Mouse (Mus musculus) mesoderm, embryonic 11.5 days (tissue): ENCODE measurements around the gene Gm44503.
A peak's percentile ranks its signal among the peaks of the same experiment; 100 is the strongest.

ENCODE experiments used
- DNase-seq: peaks from one replicate; pipeline ENCODE4 v3.0.0-alpha.2; 2012; ENCODE audit warnings: low read depth, low spot score

Gene Gm44503

GRCm38 (mm10) chr9:72972984-72973383 is 14.3 kb downstream of the Gm44503 start:
- DNase-seq, result no peak

- DNase-seq, result no peak
These were observed 16.1 kb downstream of the Gm44503 start for GRCm38 (mm10) chr9:72974734-72975133.

- no peak for DNase-seq
These were observed 16.6 kb downstream of the Gm44503 start for GRCm38 (mm10) chr9:72975242-72975641.

DNA sequence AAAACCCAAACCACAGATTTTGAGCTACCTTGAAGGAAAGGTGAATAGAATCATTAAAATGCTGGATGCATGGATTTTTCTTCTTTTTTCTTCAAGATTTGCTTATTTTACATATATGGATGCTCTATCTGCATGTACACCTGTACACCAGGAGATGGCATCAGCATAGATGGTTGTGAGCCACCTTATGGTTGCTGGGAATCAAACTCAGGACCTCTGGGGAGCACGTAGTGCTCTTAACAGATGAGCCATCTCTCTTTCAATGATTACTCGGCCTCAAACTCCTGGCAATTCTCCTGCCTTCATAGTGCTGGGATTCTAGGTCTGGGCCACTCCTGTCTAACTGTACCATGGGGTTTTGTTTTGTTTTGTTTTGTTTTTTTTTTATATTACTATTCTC is 24.4 kb downstream of the Gm44503 start:
- no peak for DNase-seq

GRCm38 (mm10) chr9:72985250-72986220 is 26.9 kb downstream of the Gm44503 start, which contains the start of the genes Ccpg1os and Ccpg1:
TSS of gene Ccpg1os (minus strand) at chr9:72985382.
TSS of gene Ccpg1 (plus strand) at chr9:72985429.
- peak; percentile 98 for DNase-seq

- DNase-seq, result no peak
These were observed 29.1 kb downstream of the Gm44503 start for GRCm38 (mm10) chr9:72987703-72988102.

- DNase-seq, result no peak
These were observed 30.1 kb downstream of the Gm44503 start for GRCm38 (mm10) chr9:72988706-72989105.

DNA sequence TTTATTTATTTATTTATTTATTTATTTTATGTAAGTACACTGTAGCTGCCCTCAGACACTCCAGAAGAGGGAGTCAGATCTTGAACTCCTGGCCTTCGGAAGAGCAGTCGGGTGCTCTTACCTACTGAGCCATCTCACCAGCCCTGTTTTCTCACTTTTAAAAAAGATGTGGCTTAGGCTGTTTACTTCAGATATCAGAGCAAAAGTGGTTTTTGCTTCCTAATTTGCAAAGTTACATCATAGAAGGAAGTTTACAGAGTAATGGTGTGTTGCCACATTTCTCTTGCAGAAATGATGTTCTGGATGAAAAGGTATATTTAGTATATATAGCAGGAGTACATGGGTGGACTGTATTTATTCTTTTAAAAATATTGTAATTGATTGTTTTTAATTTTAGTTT is 32.8 kb downstream of the Gm44503 start:
- no peak for DNase-seq

- no peak for DNase-seq
These were observed 33.9 kb downstream of the Gm44503 start for GRCm38 (mm10) chr9:72992576-72992975.

GRCm38 (mm10) chr9:72996167-72996566 is 37.5 kb downstream of the Gm44503 start:
- DNase-seq, result no peak

GRCm38 (mm10) chr9:72996806-72997205 is 38.2 kb downstream of the Gm44503 start:
- DNase-seq, result no peak

- DNase-seq, result no peak
These were observed 41.8 kb downstream of the Gm44503 start for GRCm38 (mm10) chr9:73000487-73000886.

DNA sequence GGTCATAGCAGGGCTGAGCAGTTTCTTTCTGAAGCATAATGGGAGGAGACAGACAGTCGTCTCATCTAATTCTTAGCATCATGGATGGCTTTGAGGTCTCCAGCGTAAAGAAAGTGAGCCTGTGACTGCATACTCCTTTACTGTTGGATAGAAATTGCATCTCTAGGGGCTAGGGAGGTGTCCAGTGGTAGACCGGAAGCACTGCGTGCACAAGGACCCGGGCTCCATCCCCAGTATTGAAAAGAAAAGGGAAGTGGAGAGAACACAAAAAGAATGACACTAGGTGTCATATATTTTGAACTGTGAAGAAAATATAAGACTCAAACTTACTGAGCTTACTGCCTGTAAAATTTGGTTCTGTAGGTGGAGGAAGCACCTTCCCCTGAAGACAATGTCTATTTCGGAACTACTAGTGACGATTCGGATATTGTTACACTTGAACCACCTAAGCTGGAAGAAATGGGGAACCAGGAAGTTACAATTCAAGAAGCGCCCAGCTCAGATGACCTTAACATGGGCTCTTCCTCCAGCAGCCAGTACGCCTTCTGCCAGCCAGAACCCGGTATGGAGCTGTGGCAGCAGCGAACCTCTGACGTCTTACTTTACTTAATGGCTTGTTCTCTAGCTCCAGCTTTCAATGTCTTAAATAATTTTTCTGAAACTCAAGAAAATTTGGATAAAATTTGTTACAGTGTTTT is 42.8 kb downstream of the Gm44503 start:
- DNase-seq, result no peak

GRCm38 (mm10) chr9:73002177-73002576 is 43.5 kb downstream of the Gm44503 start:
- DNase-seq, result no peak

DNA sequence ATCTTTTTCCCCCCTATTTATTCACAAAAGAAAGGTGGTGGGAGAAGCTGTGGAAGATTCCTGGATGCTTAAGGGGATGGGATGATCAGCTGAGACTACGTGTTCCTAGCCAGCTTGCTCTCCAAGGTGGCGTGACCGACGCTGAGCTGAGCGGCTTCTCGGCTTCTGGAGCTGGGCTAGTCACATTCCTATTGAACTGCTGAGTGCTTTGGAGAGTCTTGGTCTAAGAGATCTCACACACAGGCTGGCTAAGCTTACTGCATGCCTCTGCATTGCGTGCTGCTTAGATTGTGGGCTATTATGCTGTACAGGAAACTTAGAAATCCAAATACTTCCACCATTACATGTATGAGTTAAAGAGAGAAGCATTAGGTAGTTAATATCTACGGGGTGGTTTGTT is 45.4 kb downstream of the Gm44503 start:
- no peak for DNase-seq

GRCm38 (mm10) chr9:73005106-73005505 is 46.5 kb downstream of the Gm44503 start:
- DNase-seq, result no peak

DNA sequence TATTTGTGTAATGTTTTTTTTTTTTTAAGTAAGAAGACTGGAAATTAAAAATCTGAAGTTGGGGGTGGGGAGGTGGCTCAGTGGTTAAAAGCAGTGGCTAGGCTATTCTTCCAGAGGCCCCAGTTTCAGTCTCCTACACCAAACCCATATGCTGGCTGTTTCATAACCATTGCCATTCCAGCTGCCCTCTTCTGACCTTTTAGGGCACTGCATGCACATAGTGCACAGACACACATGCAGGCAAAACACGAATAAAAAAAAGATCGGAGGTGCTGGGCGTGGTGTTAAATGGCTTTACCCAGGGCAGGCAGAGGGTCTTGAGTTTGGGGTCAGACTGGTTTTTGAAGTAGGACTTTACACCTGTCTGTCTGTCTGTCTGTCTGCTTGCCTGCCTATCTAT is 47.5 kb downstream of the Gm44503 start:
- no peak for DNase-seq

- no peak for DNase-seq
These were observed 49.7 kb downstream of the Gm44503 start for GRCm38 (mm10) chr9:73008384-73008783.

DNA sequence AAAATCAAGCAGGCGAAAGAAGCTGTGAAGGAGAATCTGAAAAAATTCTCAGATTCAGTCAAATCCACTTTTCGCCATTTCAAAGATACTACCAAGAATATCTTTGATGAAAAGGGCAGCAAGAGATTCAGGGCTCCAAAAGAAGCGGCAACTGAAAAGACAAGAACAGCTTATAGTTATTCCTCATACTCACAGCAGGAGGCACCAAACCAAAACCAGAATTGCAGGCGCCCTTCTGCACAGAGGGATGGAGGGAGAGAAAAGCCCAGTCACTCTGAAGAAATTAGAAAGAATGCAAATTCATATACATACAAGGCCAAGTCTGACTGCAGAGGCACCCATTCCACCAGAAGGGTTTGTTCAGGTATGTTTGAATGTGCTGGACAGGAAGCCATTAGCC is 54.0 kb downstream of the Gm44503 start:
- DNase-seq, result no peak

GRCm38 (mm10) chr9:73014724-73015123 is 56.1 kb downstream of the Gm44503 start:
- DNase-seq, result no peak

DNA sequence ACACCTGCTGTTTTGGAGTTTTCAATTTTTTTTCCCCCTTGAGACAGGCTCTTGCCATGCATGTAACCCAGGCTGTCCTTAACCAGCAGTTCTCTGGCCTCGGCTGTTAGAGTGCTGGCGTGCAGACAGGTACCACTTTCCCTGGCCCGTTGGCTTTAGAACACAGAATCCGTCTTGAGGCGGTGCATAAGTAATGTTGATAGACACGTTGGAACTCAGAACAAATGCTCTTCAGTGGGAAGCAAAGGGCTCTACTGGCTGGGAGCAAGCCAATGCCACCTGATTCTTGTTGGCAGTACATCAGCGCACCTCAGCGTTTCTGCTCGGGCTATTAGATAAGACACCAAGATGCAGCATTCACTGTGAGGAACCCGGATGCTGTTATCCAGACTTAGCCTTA is 61.2 kb downstream of the Gm44503 start:
- DNase-seq, result no peak

- DNase-seq, result no peak
These were observed 62.0 kb downstream of the Gm44503 start for GRCm38 (mm10) chr9:73020566-73021097.
